Mouse (Mus musculus): Measurements from ENCODE around the gene Uprt.

DNA sequence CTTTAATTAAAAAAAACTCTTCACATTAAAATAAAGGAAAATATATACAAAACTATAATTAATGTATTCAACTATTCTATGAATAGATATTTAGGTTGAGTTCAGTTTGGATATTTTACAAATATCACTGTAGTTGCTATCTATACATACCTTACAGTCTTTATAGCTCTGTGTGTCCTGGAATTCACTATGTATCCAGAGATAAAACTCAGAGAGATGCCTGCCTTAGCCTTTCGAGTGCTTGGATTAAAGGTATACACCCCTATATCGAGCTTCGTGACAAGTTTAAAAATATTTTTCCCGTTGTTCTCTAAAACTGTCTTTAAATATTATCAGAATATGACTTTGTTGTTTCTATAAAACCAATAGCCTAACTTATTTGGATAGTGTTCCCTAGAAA lies 60.0 kb downstream of the Uprt start:
- TF ChIP-seq CTCF (IDR thresholded peaks at IDR 0.05; ENCODE audit: low read depth) (no peak), EP300 (IDR thresholded peaks at IDR 0.05; ENCODE audit: low read depth) (no peak)

All from heart, postnatal 0 days (tissue).